In the genomic region with DNA sequence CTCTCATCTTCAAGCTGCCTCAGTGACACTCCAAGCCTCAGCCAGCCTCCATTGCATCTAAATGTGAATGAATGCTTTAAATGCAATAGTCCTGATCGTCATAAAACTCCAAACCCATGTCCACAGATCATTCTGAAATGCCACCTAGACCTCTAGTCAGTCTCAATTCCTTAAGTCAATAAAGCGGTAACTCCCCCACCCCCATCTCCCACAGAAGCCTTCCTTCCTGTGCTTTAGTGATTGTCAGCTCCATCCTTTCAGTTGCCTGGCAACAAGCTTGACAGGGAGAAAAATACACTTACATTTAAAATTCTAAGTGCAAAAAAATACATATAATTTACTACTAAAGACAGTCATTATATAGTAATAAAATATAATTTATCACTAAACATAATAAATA, we compare ENCODE assay signal across 28 mouse cellular contexts. TPM values are rescaled to one million over a fixed set of nuclear protein-coding genes. Genes with fewer than 3 reads are reported as not detected.
DNase-seq lines count a peak whose midpoint lies in the region; ATAC-seq and TF ChIP-seq lines count a peak whose summit lies in the region.
"Had no signal": no experiment of that assay in that cellular context is flagged by ENCODE, and none has a peak within 500 bp of the region (broad histone marks: within the 10 kb centered on the region; RNA-seq: fewer than 3 reads in every experiment).

No protein-coding gene starts in this region.

- no peak for TF ChIP-seq CTCF in lung, postnatal 0 days (IDR thresholded peaks at IDR 0.05)
- no peak for TF ChIP-seq CTCF in brain, embryonic 14.5 days (IDR thresholded peaks at IDR 0.05; ENCODE audit: borderline replicate concordance, extremely low read depth, insufficient read depth, insufficient read length)

- no peak overlapping the region for H3K4me3 ChIP-seq in lung, postnatal 0 days (ENCODE audit: low read depth, low read length)
- H3K4me3 ChIP-seq in neural tube, embryonic 13.5 days: no peak overlapping the region
- H3K4me3 ChIP-seq: embryonic facial prominence, embryonic 10.5 days; heart, adult 2 months; heart, embryonic 13.5 days; limb, embryonic 13.5 days; liver, embryonic 13.5 days had no signal

- H3K4me1 ChIP-seq in lung, postnatal 0 days (ENCODE audit: insufficient read depth, low read depth, low read length): no peaks in the 10 kb centered on the region; the same call in 1 of the 2 replicates
- peaks cover 58% of the 10 kb centered on the region for H3K4me1 ChIP-seq in neural tube, embryonic 13.5 days (replicated peaks)

- ATAC-seq in CD4-positive, CD25-positive, alpha-beta regulatory T cell, adult 4 months: no peak
- no peak for ATAC-seq in lung, postnatal 0 days
- ATAC-seq in neural tube, embryonic 13.5 days (ENCODE audit: low read depth): no peak
- ATAC-seq: hindbrain, postnatal 0 days; intestine, postnatal 0 days; midbrain, embryonic 16.5 days; Patski had no signal

- H3K9ac ChIP-seq in lung, postnatal 0 days (replicated peaks; ENCODE audit: low read depth): no peak overlapping the region
- no peak overlapping the region for H3K9ac ChIP-seq in neural tube, embryonic 13.5 days
- H3K9ac ChIP-seq: heart, embryonic 13.5 days; limb, embryonic 13.5 days; lung, embryonic 14.5 days had no signal

- no peak overlapping the region for H3K4me2 ChIP-seq in lung, postnatal 0 days (replicated peaks; ENCODE audit: low read depth, low read length)
- no peak overlapping the region for H3K4me2 ChIP-seq in neural tube, embryonic 13.5 days
- H3K4me2 ChIP-seq: heart, embryonic 13.5 days; limb, embryonic 13.5 days; lung, embryonic 14.5 days had no signal

- no peaks in the 10 kb centered on the region for H3K36me3 ChIP-seq in lung, postnatal 0 days (ENCODE audit: insufficient read depth, low read length)
- no peaks in the 10 kb centered on the region for H3K36me3 ChIP-seq in neural tube, embryonic 13.5 days
- H3K36me3 ChIP-seq: heart, embryonic 13.5 days had no signal

- no peak for TF ChIP-seq POLR2A in brain, embryonic 14.5 days (IDR thresholded peaks at IDR 0.05; ENCODE audit: borderline replicate concordance, extremely low read depth, insufficient read depth, insufficient read length, poor library complexity, severe bottlenecking)

- no peak overlapping the region for H3K27ac ChIP-seq in lung, postnatal 0 days (ENCODE audit: low read length)
- H3K27ac ChIP-seq in neural tube, embryonic 13.5 days (replicated peaks): 0 out of 2 replicates have a peak overlapping the region, but pooled peaks have one; percentile 18
- H3K27ac ChIP-seq: embryonic facial prominence, embryonic 10.5 days; heart, adult 2 months; heart, embryonic 13.5 days; hindbrain, postnatal 0 days; limb, embryonic 13.5 days; macrophage had no signal

- peak; percentile 54 for DNase-seq in CD4-positive, CD25-positive, alpha-beta regulatory T cell, adult 2 months (ENCODE audit: low read depth, low spot score)
- DNase-seq in lung, postnatal 10 days: peak; percentile 17
- DNase-seq in lung, postnatal 0 days (ENCODE audit: low spot score): no peak
- no peak for DNase-seq in neural tube, embryonic 10.5 days (ENCODE audit: extremely low spot score, low spot score)
- peak; percentile 61 for DNase-seq in brain, embryonic 14.5 days (ENCODE audit: low read depth)
- no peak for DNase-seq in left cerebral cortex, adult 9 months (ENCODE audit: low spot score in 2 of 2)
- DNase-seq: adrenal gland, postnatal 36 days; cerebellum, adult 11-12 months; cerebellum, postnatal 10 days; gastrocnemius, postnatal 36 days; heart, adult 2 months; heart, postnatal 14 days; kidney, postnatal 25 days; liver, embryonic 13.5 days; lung, embryonic 14.5 days had no signal

- TF ChIP-seq EP300 in lung, postnatal 0 days (IDR thresholded peaks at IDR 0.05): no peak

- no peaks in the 10 kb centered on the region for H3K9me3 ChIP-seq in lung, postnatal 0 days (ENCODE audit: low read length)
- no peaks in the 10 kb centered on the region for H3K9me3 ChIP-seq in neural tube, embryonic 13.5 days
- H3K9me3 ChIP-seq: embryonic facial prominence, embryonic 10.5 days; G1E; heart, embryonic 13.5 days; limb, embryonic 13.5 days; liver, embryonic 13.5 days had no signal

- WGBS in lung, postnatal 0 days: 66% methylated on average over 2 of the region's 2 CpGs
- WGBS in neural tube, embryonic 13.5 days: 65% methylated on average over 2 of the region's 2 CpGs

- H3K27me3 ChIP-seq in lung, postnatal 0 days (replicated peaks; ENCODE audit: insufficient read depth, low read length): no peaks in the 10 kb centered on the region
- H3K27me3 ChIP-seq in neural tube, embryonic 13.5 days: no peaks in the 10 kb centered on the region
- H3K27me3 ChIP-seq: heart, embryonic 13.5 days; limb, embryonic 13.5 days; liver, embryonic 13.5 days; Patski had no signal

RNA-seq across cellular contexts. Expression of gene A730071L15Rik, which starts 16.6 kb away (rescaled TPM):
- under 1 TPM in 1 of 2 experiments, not detected in 1; 0.56 TPM for polyA plus RNA-seq in CD4-positive, CD25-positive, alpha-beta regulatory T cell, adult 4 months (2017; shearing (Covaris generic))
- polyA plus RNA-seq in lung, postnatal 0 days (2015; fragmentation: Nextera tagmentation; extraction: Ambion mirVana): 0.39 and 0.50 TPM in 2 replicates
- 0.46 and 0.91 TPM in 2 replicates for polyA plus RNA-seq in neural tube, embryonic 13.5 days (2015; fragmentation: Nextera tagmentation; extraction: Ambion mirVana)
- 0.06 and 0.14 TPM in 2 replicates for polyA plus RNA-seq in brain, embryonic 14.5 days (2012; rRNA removed)
- polyA plus RNA-seq: G1E; heart, adult 2 months; macrophage; small intestine, adult 2 months had no signal

RNA-seq across cellular contexts. Expression of gene Nudcd3, which starts 17.0 kb away (rescaled TPM):
- polyA plus RNA-seq in CD4-positive, CD25-positive, alpha-beta regulatory T cell, adult 4 months (2017; shearing (Covaris generic)): 10 to 100 TPM; 32.3 to 52.0 TPM
- polyA plus RNA-seq in lung, postnatal 0 days (2015; fragmentation: Nextera tagmentation; extraction: Ambion mirVana): 26.8 TPM in 2 replicates
- 53.9 and 56.4 TPM in 2 replicates for polyA plus RNA-seq in neural tube, embryonic 13.5 days (2015; fragmentation: Nextera tagmentation; extraction: Ambion mirVana)
- 69.9 and 80.9 TPM in 2 replicates for polyA plus RNA-seq in brain, embryonic 14.5 days (2012; rRNA removed)

RNA-seq across cellular contexts. Expression of gene Npc1l1, which starts 46.7 kb away (rescaled TPM):
- under 1 TPM; 0.07 to 0.13 TPM for polyA plus RNA-seq in CD4-positive, CD25-positive, alpha-beta regulatory T cell, adult 4 months (2017; shearing (Covaris generic))
- not detected in 2 replicates for polyA plus RNA-seq in lung, postnatal 0 days (2015; fragmentation: Nextera tagmentation; extraction: Ambion mirVana)
- not detected in 2 replicates for polyA plus RNA-seq in neural tube, embryonic 13.5 days (2015; fragmentation: Nextera tagmentation; extraction: Ambion mirVana)
- polyA plus RNA-seq in brain, embryonic 14.5 days (2012; rRNA removed): 0.21 and 0.23 TPM in 2 replicates
- polyA plus RNA-seq: embryonic facial prominence, embryonic 10.5 days; G1E; heart, embryonic 13.5 days; hindbrain, embryonic 11.5 days; lung, embryonic 14.5 days had no signal

Comparison
In these comparisons a context has a peak if more than half of its experiments do, and no peak if none do; other contexts are left out.
1. DNase-seq: peak in CD4-positive, CD25-positive, alpha-beta regulatory T cell, adult 2 months (single experiment), lung, postnatal 10 days (single experiment) and brain, embryonic 14.5 days (single experiment); none in lung, postnatal 0 days (single experiment), neural tube, embryonic 10.5 days (single experiment) and left cerebral cortex, adult 9 months (0 of 2).